Mouse (Mus musculus) frontal cortex, postnatal 10 days (tissue): Measurements from ENCODE around the gene Ccdc71.

Experiments used
- DNase-seq, 2 experiments: peaks; one replicate each; pipeline ENCODE4 v3.0.0; 2022; ENCODE audit warnings: low spot score in 2 of 2, mixed read lengths in 1 of 2

The Ccdc71 gene

GRCm38 (mm10) chr9:108459939-108460318, 398 bp upstream of the Ccdc71 start:
- DNase-seq = no peak

- no peak for DNase-seq
These were observed 879 bp downstream of the Ccdc71 start, which contains the start of gene Klhdc8b for GRCm38 (mm10) chr9:108461181-108461631. TSS of gene Klhdc8b (minus strand) at chr9:108461581.

DNA sequence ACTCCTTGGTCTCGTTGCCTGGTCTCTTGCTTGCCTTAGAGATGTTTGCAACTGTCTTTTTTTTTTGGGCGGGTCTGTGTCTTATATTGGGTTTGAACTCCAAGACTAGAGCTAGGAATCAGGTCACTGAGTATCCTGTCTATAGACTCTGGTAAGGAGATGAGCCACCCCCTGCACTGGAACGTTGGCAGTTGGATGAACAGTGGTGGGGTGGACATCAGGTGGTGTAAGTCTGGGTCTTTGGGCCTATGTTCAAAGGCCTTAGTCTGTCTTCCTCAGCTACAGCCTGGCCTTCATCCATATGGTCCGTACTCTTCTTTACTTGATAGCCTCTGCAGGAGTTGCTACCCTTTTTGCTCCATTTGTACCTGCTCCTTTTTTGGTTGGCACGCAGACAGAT, 1.3 kb downstream of the Ccdc71 start:
- no peak for DNase-seq

GRCm38 (mm10) chr9:108462192-108462591, 1.9 kb downstream of the Ccdc71 start:
- no peak for DNase-seq

DNA sequence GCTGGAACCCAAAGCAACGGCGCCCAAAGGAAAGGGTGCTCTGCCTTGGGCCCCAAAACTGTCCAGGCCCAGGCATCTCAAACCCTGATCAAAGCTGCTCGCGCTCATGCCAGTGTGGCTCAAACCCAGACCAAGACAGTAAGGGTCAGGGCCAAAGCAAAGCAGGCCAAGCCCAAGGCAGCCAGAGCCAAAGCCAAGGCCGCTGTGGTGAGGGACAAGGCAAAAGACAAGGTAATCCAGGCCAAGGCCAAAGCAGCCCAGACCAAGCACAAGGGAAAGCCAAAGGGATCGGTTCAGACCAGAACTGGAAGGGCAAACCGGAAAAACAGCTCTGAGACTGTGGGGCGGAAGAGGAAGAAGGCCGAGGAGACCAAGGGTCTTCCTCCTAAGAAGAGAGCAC, 3.4 kb downstream of the Ccdc71 start:
- DNase-seq = no peak

GRCm38 (mm10) chr9:108466219-108466618, 5.9 kb downstream of the Ccdc71 start:
- no peak for DNase-seq

GRCm38 (mm10) chr9:108469430-108469829, 9.1 kb downstream of the Ccdc71 start:
- DNase-seq = no peak

- no peak for DNase-seq
These were observed 9.5 kb downstream of the Ccdc71 start for GRCm38 (mm10) chr9:108469845-108470244.

DNA sequence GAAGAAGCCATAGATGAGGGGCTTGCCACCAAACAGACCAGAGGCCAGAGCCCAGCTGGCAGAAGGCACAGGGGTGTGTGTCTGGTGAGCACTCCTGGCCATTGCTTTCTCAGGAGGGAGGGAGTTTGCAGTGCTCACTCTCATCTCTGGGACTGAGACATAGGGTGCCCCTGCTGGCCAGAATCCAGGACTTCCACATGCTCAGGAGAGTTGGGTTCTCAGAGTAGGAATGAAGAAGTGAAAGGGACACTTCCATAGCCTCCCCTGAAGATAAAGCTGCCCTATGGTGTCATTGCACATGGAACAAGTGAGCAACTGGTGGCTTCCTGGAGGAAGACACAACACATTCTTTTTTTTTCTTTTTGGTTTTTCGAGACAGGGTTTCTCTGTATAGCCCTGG, 14.2 kb downstream of the Ccdc71 start:
- no peak for DNase-seq

- DNase-seq = peak in 1 of 2 experiments; percentile 61
These were observed 18.4 kb downstream of the Ccdc71 start for GRCm38 (mm10) chr9:108478638-108479156.

DNA sequence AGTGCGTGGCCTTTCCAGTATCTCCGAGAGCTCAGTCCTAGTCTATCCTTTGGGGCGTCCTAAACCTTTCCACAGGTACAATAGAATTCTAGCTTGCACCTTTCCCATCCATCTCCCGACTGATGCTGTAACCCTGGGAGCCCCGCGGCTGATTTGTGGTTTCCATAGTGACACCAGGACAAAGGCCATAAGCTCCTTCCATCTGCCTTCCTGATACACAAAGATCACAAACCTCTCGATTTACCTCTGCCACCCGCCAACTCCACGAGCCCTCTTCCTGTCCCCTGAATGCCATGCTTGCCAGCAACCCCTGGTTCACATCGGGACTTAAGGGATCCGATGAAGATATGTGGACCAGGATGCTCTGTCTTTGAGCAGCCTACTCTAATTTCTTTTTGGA, 18.9 kb downstream of the Ccdc71 start:
- DNase-seq = no peak

GRCm38 (mm10) chr9:108479721-108480351, 19.5 kb downstream of the Ccdc71 start, which contains the start of gene Lamb2:
TSS of gene Lamb2 (plus strand) at chr9:108479736.
- no peak for DNase-seq

DNA sequence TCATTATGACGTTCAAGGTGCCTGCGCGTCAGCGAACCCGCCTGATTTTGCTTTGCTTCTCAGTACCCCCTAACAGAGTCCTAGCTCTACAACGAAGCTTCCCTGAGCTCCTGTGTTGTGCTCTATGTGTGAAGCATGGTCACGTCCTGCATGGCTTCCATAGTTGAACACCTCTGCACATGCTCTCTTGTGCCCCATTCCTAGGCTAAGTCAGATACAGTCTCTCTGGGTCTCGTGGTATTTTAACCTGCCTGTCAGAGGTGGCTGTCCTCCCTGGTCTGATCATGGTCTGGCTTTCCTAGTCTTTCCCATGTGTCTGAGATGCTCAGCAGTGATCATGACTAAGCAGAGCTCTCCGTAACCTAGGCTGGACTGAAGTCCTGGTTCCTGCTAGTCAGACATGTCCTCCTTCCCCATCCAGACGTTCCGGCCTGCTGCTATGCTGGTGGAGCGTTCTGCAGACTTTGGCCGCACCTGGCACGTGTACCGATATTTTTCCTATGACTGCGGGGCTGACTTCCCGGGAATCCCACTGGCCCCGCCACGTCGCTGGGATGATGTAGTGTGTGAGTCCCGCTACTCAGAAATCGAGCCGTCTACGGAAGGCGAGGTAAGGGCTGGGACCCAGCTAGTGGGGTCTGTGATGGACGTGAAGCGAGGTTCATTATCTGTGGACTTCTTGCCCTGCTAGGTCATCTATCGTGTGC, 20.6 kb downstream of the Ccdc71 start:
- no peak for DNase-seq

- DNase-seq = no peak
These were observed 21.3 kb downstream of the Ccdc71 start for GRCm38 (mm10) chr9:108481520-108482210.

DNA sequence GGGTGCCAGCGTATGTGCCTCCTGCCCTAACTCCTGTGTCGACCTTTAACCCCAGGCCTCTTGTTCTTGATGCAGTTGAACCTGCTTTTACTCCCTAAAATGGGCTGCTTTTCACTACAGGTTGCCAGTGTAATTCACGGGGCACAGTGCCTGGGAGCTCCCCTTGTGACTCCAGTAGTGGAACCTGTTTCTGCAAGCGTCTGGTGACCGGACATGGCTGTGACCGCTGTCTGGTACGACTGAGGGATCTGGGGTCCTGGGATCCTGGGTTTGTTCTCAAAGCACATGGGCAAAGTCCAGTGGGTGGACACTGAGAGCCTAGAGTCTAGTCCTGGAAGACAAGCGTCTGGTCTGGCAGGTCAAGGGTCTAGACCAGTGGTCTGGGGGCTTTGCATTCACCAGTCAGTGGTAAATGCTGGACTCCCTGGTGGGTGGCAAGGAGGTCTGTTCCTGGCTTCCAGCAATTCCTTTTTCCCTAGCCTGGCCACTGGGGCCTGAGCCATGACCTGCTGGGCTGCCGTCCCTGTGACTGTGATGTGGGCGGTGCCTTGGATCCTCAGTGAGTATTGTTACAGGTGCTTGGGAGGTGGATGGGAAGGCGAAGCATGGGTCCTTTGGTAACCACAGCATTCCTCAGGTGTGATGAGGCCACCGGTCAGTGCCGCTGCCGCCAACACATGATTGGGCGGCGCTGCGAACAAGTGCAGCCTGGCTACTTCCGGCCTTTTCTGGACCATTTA, 22.9 kb downstream of the Ccdc71 start:
- DNase-seq = no peak

GRCm38 (mm10) chr9:108484021-108484420, 23.7 kb downstream of the Ccdc71 start:
- DNase-seq = no peak

GRCm38 (mm10) chr9:108485301-108485875, 25.1 kb downstream of the Ccdc71 start:
- DNase-seq = no peak

GRCm38 (mm10) chr9:108486973-108487530, 26.7 kb downstream of the Ccdc71 start:
- DNase-seq = no peak

DNA sequence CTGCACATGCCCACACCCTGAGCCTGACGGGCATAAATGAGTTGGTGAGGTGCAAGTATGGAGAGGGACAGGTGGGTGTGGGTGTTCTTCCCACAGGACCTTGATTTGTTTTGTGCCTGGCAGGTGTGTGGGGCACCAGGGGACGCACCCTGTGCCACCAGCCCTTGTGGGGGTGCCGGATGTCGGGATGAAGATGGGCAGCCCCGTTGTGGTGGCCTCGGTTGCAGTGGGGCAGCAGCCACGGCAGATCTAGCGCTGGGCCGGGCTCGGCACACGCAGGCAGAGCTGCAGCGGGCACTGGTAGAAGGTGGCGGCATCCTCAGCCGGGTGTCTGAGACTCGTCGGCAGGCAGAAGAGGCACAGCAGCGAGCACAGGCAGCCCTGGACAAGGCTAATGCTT, 28.1 kb downstream of the Ccdc71 start:
- no peak for DNase-seq

GRCm38 (mm10) chr9:108489215-108489614, 28.9 kb downstream of the Ccdc71 start:
- DNase-seq = no peak
